In genomic region chr4:40840448-40840847, GRCm38 (mm10) we compare ENCODE assay signal across 12 mouse cellular contexts. TPM values are rescaled to one million over a fixed set of nuclear protein-coding genes. Genes with fewer than 3 reads are reported as not detected.
DNase-seq lines count a peak whose midpoint lies in the region; ATAC-seq and TF ChIP-seq lines count a peak whose summit lies in the region.
"Had no signal": no experiment of that assay in that cellular context is flagged by ENCODE, and none has a peak within 500 bp of the region (broad histone marks: within the 10 kb centered on the region; RNA-seq: fewer than 3 reads in every experiment).

No protein-coding gene starts in this region.

- no peak for TF ChIP-seq CTCF in gastrocnemius, adult 2 months (IDR thresholded peaks at IDR 0.05)
- TF ChIP-seq CTCF in layer of hippocampus, adult 2 months (conservative IDR thresholded peaks at IDR 0.05), result no peak

- H3K4me3 ChIP-seq in gastrocnemius, adult 2 months, result no peak overlapping the region
- H3K4me3 ChIP-seq in layer of hippocampus, adult 2 months, result no peak overlapping the region
- H3K4me3 ChIP-seq: kidney, embryonic 15.5 days; midbrain, embryonic 12.5 days had no signal

- DNase-seq in gastrocnemius, adult 2 months, result no peak
- no peak for DNase-seq in gastrocnemius, postnatal 10 days
- DNase-seq in layer of hippocampus, adult 2 months (ENCODE audit: low spot score in 2 of 2), result no peak
- DNase-seq in layer of hippocampus, postnatal 14 days (ENCODE audit: low spot score in 2 of 2), result no peak
- peak; percentile 42 for DNase-seq in A20 (ENCODE audit: low read depth, low spot score)
- DNase-seq in adrenal gland, postnatal 25 days, result no peak
- no peak for DNase-seq in adrenal gland, postnatal 10 days

- ATAC-seq in granulocyte monocyte progenitor cell, adult 5-6 weeks (replicated peaks; ENCODE audit: poor library complexity, severe bottlenecking), result peak; percentile 63
- ATAC-seq: forebrain, embryonic 14.5 days; inflammation-experienced regulatory T-cells, adult 6 months had no signal

- peak overlapping the region; percentile 46 for H3K27ac ChIP-seq in gastrocnemius, adult 2 months
- peak overlapping the region; percentile 18; the same call in 1 of the 2 replicates for H3K27ac ChIP-seq in layer of hippocampus, adult 2 months
- H3K27ac ChIP-seq: kidney, embryonic 15.5 days; midbrain, embryonic 12.5 days had no signal

- intact Hi-C loops in gastrocnemius, adult 2 months (cut with DNase I), result no loop called here

RNA-seq across cellular contexts. Expression of gene B4galt1, which starts 13.4 kb away (rescaled TPM):
- total RNA-seq in gastrocnemius, adult 2 months (2021), result 10 to 100 TPM; 30.5 to 42.2 TPM
- 10 to 100 TPM; 52.0 to 58.6 TPM for total RNA-seq in gastrocnemius, postnatal 10 days (2021)
- 10 to 100 TPM in 1 of 2 experiments, 1 to 10 TPM in 1; 8.5 to 10.8 TPM for total RNA-seq in layer of hippocampus, adult 2 months (2021)
- 1 to 10 TPM; 6.2 to 8.5 TPM for total RNA-seq in layer of hippocampus, postnatal 14 days (2021)
- 74.8 and 78.1 TPM in 2 replicates for total RNA-seq in granulocyte monocyte progenitor cell, adult 5-6 weeks (2014; fragmentation: Nextera tagmentation)
- total RNA-seq in granulocyte monocyte progenitor cell, adult 5-6 weeks (2017), result 45.0 and 45.5 TPM in 2 replicates
- 70.1 and 91.5 TPM in 2 replicates for total RNA-seq in adrenal gland, postnatal 25 days (2021)
- total RNA-seq in adrenal gland, postnatal 10 days (2021), result 10 to 100 TPM; 73.7 to 83.0 TPM
